Mouse (Mus musculus): ENCODE measurements around the gene Gm10521. TPM values are rescaled to one million over a fixed set of nuclear protein-coding genes. Genes with fewer than 3 reads are reported as not detected.

Gene Gm10521
- polyA plus RNA-seq, 1 experiment, result not detected

DNA sequence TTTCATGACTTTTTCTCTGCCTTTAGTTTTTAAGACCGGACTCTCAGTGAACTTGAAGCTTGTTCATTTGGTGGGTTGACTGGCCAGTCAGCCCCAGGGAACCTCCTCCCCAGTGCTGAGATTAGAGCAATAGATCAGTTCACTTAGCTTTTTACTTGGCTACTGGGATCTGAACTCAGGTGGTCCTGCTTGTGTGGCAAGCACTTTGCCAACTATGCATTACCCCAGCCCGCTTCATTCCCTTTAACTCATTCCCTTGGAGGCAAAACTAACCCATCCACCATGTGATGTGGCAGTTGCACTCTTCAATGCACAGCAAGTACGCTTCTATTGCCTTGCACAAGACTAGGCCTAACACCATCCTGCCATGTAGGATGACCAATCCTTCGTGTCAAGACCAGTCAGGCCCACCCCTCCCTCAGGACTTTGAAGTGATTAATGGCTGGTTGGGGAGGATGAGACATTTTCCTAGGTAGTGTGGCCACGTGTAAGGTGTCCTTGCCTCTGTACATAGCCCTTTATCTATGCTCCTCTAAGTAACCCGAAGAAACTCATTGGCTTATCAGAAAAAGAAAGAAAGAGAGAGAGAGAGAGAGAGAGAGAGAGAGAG, 24.5 kb downstream of the Gm10521 start:
- Histone ChIP-seq H3ac (ENCODE audit: control insufficient read depth, insufficient read length, low read depth) (no peak overlapping the region), H3K36me3 (ENCODE audit: control insufficient read depth, insufficient read depth) (no peaks in the 10 kb centered on the region)

DNA sequence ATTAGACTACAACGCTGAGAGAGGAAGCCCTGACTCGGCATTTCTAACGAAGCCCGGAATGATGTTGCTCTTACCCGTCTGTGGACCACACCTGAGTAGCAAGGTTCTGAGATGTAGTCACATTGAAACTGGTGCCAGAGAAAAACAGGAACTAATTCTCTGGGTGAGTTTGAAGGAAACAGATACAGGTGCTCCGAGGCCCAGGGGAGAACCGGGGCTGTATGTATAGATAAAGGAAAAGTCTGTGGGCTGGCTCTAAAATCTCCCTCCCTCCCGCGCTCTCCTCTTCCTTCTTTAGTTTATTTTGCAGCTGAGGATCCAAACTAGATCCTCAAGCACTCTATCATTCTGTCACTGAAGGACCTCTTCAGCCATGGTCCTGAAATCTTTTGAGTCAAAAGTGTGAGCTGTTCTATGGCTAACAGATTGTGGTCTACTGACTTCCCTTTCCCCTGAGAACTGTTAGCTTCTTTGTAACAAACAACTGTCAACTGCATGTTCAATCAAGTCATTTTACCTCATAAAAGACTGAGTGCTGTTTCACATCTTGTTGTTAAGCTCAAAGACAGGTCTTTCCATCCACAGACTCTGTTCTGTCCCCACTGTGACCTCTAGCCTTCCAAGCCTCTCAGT, 25.6 kb downstream of the Gm10521 start:
- H3K4me3 ChIP-seq (ENCODE audit: insufficient read depth, poor library complexity, severe bottlenecking), result no peak overlapping the region
- H3K36me3 ChIP-seq (ENCODE audit: control insufficient read depth, insufficient read depth), result no peaks in the 10 kb centered on the region
- H3K79me2 ChIP-seq (ENCODE audit: control insufficient read depth, insufficient read depth), result no peaks in the 10 kb centered on the region
- TF ChIP-seq CTCF (IDR thresholded peaks at IDR 0.05; ENCODE audit: control insufficient read depth, insufficient read depth, insufficient read length) (no peak), MAX (IDR thresholded peaks at IDR 0.05) (no peak), USF1 (IDR thresholded peaks at IDR 0.05; ENCODE audit: low read depth) (no peak), FOSL1 (IDR thresholded peaks at IDR 0.05; ENCODE audit: insufficient read depth, low read length, poor library complexity, severe bottlenecking) (no peak), MYOD1 (IDR thresholded peaks at IDR 0.05; ENCODE audit: control insufficient read depth, insufficient read length, low read depth) (no peak), CEBPB (IDR thresholded peaks at IDR 0.05; ENCODE audit: low read depth) (no peak), MYOG (IDR thresholded peaks at IDR 0.05; ENCODE audit: control insufficient read depth, extremely low read depth, insufficient read length) (no peak)
- H3K79me3 ChIP-seq (ENCODE audit: low read depth), result no peaks in the 10 kb centered on the region
- no peaks in the 10 kb centered on the region for H3K27me3 ChIP-seq (ENCODE audit: control insufficient read depth, insufficient read depth, insufficient read length)
- H3ac ChIP-seq (ENCODE audit: control insufficient read depth, insufficient read length, low read depth), result no peak overlapping the region

More for the DNA sequence above, 24.5 kb downstream of the Gm10521 start:
- no peak for TF ChIP-seq FOSL1 (IDR thresholded peaks at IDR 0.05; ENCODE audit: insufficient read depth, low read length, poor library complexity, severe bottlenecking)
- Histone ChIP-seq H3K79me3 (ENCODE audit: low read depth) (no peaks in the 10 kb centered on the region), H3K4me3 (ENCODE audit: insufficient read depth, poor library complexity, severe bottlenecking) (no peak overlapping the region), H3K27me3 (ENCODE audit: control insufficient read depth, insufficient read depth, insufficient read length) (no peaks in the 10 kb centered on the region), H3K79me2 (ENCODE audit: control insufficient read depth, insufficient read depth) (no peaks in the 10 kb centered on the region)

DNA sequence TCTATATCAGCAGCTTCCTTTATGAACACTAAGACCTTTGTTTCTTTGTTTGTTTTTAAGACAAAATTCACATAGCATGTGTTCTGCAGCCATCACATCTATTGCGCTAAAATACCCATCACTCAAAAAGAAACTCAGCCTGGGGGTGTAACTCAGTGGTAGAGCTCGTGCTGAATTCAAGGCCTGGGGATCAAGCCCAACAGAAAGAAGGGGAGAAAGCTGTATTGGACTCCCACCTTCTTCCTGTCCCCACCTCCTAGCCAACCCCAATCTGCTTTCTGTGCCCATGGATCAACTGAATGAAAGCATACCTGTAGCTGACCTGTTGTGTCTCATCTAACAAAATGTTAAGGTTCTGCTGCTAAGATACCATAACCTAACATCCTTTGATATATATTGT, 26.2 kb downstream of the Gm10521 start:
- no peak overlapping the region for H3ac ChIP-seq (ENCODE audit: control insufficient read depth, insufficient read length, low read depth)
- no peak overlapping the region for H3K4me3 ChIP-seq (ENCODE audit: insufficient read depth, poor library complexity, severe bottlenecking)
- H3K36me3 ChIP-seq (ENCODE audit: control insufficient read depth, insufficient read depth), result no peaks in the 10 kb centered on the region
- H3K27me3 ChIP-seq (ENCODE audit: control insufficient read depth, insufficient read depth, insufficient read length), result no peaks in the 10 kb centered on the region
- TF ChIP-seq CTCF (IDR thresholded peaks at IDR 0.05; ENCODE audit: control insufficient read depth, insufficient read depth, insufficient read length) (no peak), MYOD1 (IDR thresholded peaks at IDR 0.05; ENCODE audit: control insufficient read depth, insufficient read length, low read depth) (no peak), MAX (IDR thresholded peaks at IDR 0.05) (no peak), FOSL1 (IDR thresholded peaks at IDR 0.05; ENCODE audit: insufficient read depth, low read length, poor library complexity, severe bottlenecking) (no peak), CEBPB (IDR thresholded peaks at IDR 0.05; ENCODE audit: low read depth) (no peak), MYOG (IDR thresholded peaks at IDR 0.05; ENCODE audit: control insufficient read depth, extremely low read depth, insufficient read length) (no peak), USF1 (IDR thresholded peaks at IDR 0.05; ENCODE audit: low read depth) (no peak)
- H3K79me2 ChIP-seq (ENCODE audit: control insufficient read depth, insufficient read depth), result no peaks in the 10 kb centered on the region
- H3K79me3 ChIP-seq (ENCODE audit: low read depth), result no peaks in the 10 kb centered on the region

DNA sequence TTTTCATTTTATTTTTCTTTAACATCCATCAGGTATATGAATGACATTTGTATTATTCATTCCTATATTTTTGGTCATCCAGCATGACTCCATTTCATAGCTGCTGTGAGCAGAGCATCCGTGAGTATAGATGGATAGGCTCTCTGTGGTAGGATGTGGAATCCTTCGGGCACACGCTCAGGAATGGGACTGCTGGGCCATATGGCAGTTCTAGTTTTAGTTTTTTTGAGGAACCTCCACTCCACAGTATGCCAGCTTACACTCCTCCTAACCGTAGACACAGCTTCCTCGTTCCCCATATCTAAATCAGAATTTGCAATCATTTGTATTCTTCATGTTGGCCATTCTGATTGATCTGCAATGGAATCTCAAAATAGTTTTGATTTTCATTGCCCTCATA, 27.4 kb downstream of the Gm10521 start:
- Histone ChIP-seq H3ac (ENCODE audit: control insufficient read depth, insufficient read length, low read depth) (no peak overlapping the region), H3K27me3 (ENCODE audit: control insufficient read depth, insufficient read depth, insufficient read length) (no peaks in the 10 kb centered on the region), H3K36me3 (ENCODE audit: control insufficient read depth, insufficient read depth) (no peaks in the 10 kb centered on the region), H3K79me2 (ENCODE audit: control insufficient read depth, insufficient read depth) (no peaks in the 10 kb centered on the region), H3K79me3 (ENCODE audit: low read depth) (no peaks in the 10 kb centered on the region), H3K4me3 (ENCODE audit: insufficient read depth, poor library complexity, severe bottlenecking) (no peak overlapping the region)
- TF ChIP-seq CTCF (IDR thresholded peaks at IDR 0.05; ENCODE audit: control insufficient read depth, insufficient read depth, insufficient read length), result no peak
- TF ChIP-seq USF1 (IDR thresholded peaks at IDR 0.05; ENCODE audit: low read depth), result no peak
- TF ChIP-seq CEBPB (IDR thresholded peaks at IDR 0.05; ENCODE audit: low read depth), result no peak
- no peak for TF ChIP-seq MYOD1 (IDR thresholded peaks at IDR 0.05; ENCODE audit: control insufficient read depth, insufficient read length, low read depth)
- no peak for TF ChIP-seq FOSL1 (IDR thresholded peaks at IDR 0.05; ENCODE audit: insufficient read depth, low read length, poor library complexity, severe bottlenecking)
- no peak for TF ChIP-seq MAX (IDR thresholded peaks at IDR 0.05)
- TF ChIP-seq MYOG (IDR thresholded peaks at IDR 0.05; ENCODE audit: control insufficient read depth, extremely low read depth, insufficient read length), result no peak

DNA sequence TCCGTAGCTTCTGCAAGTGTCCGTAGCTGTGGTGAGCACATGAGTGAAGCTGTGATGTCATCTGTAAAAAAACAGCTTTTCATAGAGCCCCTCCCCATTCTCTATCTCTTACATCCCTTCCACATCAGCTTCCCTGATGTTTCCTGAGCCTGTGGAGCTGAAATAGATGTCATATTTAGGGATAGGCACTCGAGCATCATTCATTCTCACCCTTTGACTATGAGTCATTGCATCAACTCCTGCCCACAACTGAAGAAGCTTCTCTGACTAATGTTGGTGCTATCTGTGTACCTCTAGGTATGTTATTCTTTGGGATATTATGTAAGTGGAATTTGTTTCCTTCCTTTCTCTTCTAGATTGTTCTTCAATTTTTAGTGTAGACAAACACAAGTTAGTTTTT, 29.4 kb downstream of the Gm10521 start:
- no peaks in the 10 kb centered on the region for H3K27me3 ChIP-seq (ENCODE audit: control insufficient read depth, insufficient read depth, insufficient read length)
- TF ChIP-seq MYOD1 (IDR thresholded peaks at IDR 0.05; ENCODE audit: control insufficient read depth, insufficient read length, low read depth) (no peak), CEBPB (IDR thresholded peaks at IDR 0.05; ENCODE audit: low read depth) (no peak), MYOG (IDR thresholded peaks at IDR 0.05; ENCODE audit: control insufficient read depth, extremely low read depth, insufficient read length) (no peak), FOSL1 (IDR thresholded peaks at IDR 0.05; ENCODE audit: insufficient read depth, low read length, poor library complexity, severe bottlenecking) (no peak), MAX (IDR thresholded peaks at IDR 0.05) (no peak), CTCF (IDR thresholded peaks at IDR 0.05; ENCODE audit: control insufficient read depth, insufficient read depth, insufficient read length) (no peak), USF1 (IDR thresholded peaks at IDR 0.05; ENCODE audit: low read depth) (no peak)
- no peaks in the 10 kb centered on the region for H3K79me3 ChIP-seq (ENCODE audit: low read depth)

DNA sequence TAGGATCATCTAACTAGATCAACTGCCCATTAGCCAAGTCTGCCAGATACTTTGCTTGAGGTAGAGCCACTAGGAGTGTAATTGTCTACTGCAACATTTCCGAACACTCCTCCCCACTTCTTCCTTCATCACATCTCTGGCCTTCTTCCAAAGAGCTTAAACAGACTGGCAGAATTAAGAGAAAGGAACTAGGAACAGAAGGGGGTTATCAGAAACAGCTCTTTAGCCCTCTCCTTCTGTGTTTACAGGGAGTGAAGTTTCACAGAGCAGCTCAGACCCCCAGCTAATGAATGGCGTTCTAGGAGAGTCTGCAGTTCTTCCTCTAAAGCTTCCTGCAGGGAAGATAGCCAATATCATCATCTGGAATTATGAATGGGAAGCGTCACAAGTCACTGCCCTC, 38.4 kb downstream of the Gm10521 start:
- TF ChIP-seq FOSL1 (IDR thresholded peaks at IDR 0.05; ENCODE audit: insufficient read depth, low read length, poor library complexity, severe bottlenecking) (no peak), MAX (IDR thresholded peaks at IDR 0.05) (no peak)
- no peaks in the 10 kb centered on the region for H3K79me3 ChIP-seq (ENCODE audit: low read depth)
- no peaks in the 10 kb centered on the region for H3K79me2 ChIP-seq (ENCODE audit: control insufficient read depth, insufficient read depth)
- H3K36me3 ChIP-seq (ENCODE audit: control insufficient read depth, insufficient read depth), result no peaks in the 10 kb centered on the region
- no peak overlapping the region for H3ac ChIP-seq (ENCODE audit: control insufficient read depth, insufficient read length, low read depth)
- H3K4me3 ChIP-seq (ENCODE audit: insufficient read depth, poor library complexity, severe bottlenecking), result no peak overlapping the region
- H3K27me3 ChIP-seq (ENCODE audit: control insufficient read depth, insufficient read depth, insufficient read length), result no peaks in the 10 kb centered on the region

More for the DNA sequence above, 29.4 kb downstream of the Gm10521 start:
- Histone ChIP-seq H3K4me3 (ENCODE audit: insufficient read depth, poor library complexity, severe bottlenecking) (no peak overlapping the region), H3ac (ENCODE audit: control insufficient read depth, insufficient read length, low read depth) (no peak overlapping the region), H3K79me2 (ENCODE audit: control insufficient read depth, insufficient read depth) (no peaks in the 10 kb centered on the region), H3K36me3 (ENCODE audit: control insufficient read depth, insufficient read depth) (no peaks in the 10 kb centered on the region)

All from C2C12 (cell line).